Mouse (Mus musculus) kidney, embryonic 16.5 days (tissue): ENCODE results near the gene Vmn1r223. TPM values are rescaled to one million over a fixed set of nuclear protein-coding genes. Genes with fewer than 3 reads are reported as not detected.
"Not testable (repeated sequence)": the region's sequence is repeated elsewhere in the genome, so short reads cannot be mapped to it uniquely, and the experiment has no call there.

Experiments
- ATAC-seq: fragments of 200-750 bp; cut with Nextera tagmentation; 2 replicates; pipeline ENCODE4 v1.8.0; 2017; ENCODE audit warnings: moderate TSS enrichment; ENCODE audit not compliant: low FRiP score, low TSS enrichment
- H3K27ac ChIP-seq: fragments of 300-500 bp; sonication (generic); 2 replicates; pipeline ENCODE4 v1.5.1; 2014; ENCODE audit warnings: low read length
- H3K27me3 ChIP-seq: fragments of 300-500 bp; sonication (generic); 2 replicates; pipeline ENCODE4 v1.6.1; 2014; ENCODE audit warnings: low read length, control low read depth, mixed read lengths; ENCODE audit not compliant: insufficient read depth
- H3K36me3 ChIP-seq: fragments of 300-500 bp; sonication (generic); 2 replicates; pipeline ENCODE4 v1.6.1; 2014; ENCODE audit warnings: low read length, control low read depth, mixed read lengths; ENCODE audit not compliant: insufficient read depth
- H3K4me1 ChIP-seq: fragments of 300-500 bp; sonication (generic); 2 replicates; pipeline ENCODE4 v1.6.1; 2014; ENCODE audit warnings: low read length, control low read depth, mixed read lengths; ENCODE audit not compliant: insufficient read depth
- H3K4me2 ChIP-seq: fragments of 300-500 bp; sonication (generic); replicated peaks from 2 replicates; pipeline ENCODE4 v1.6.1; 2014; ENCODE audit warnings: low read depth, low read length
- H3K4me3 ChIP-seq: fragments of 300-500 bp; sonication (generic); 2 replicates; pipeline ENCODE4 v1.5.1; 2014; ENCODE audit warnings: mild to moderate bottlenecking, low read length
- H3K9ac ChIP-seq: fragments of 300-500 bp; sonication (generic); replicated peaks from 2 replicates; pipeline ENCODE4 v1.6.1; 2014; ENCODE audit warnings: low read length
- H3K9me3 ChIP-seq: fragments of 300-500 bp; sonication (generic); 2 replicates; pipeline ENCODE4 v1.6.1; 2016; ENCODE audit warnings: low read length, control low read depth
- WGBS: fragments of 180-500 bp; shearing (Covaris S2); extraction: QIAGEN DNeasy Blood & Tissue Kit; methylation state at CpG from one replicate; pipeline ENCODE4 v1.1.7; 2014; 5-methylcytosine and 5-hydroxymethylcytosine counted together
- polyA plus RNA-seq: library from polyadenylated mRNA; unstranded; fragments of >200 nt; fragmentation: Nextera tagmentation; extraction: Ambion mirVana; gene quantifications from 2 replicates; pipeline ENCODE4 v1.2.1, GENCODE M21; 2015

Vmn1r223 gene
- not detected in 2 replicates for polyA plus RNA-seq

- not testable (repeated sequence) for H3K4me2 ChIP-seq, H3K4me3 ChIP-seq, H3K27me3 ChIP-seq, H3K9me3 ChIP-seq, H3K36me3 ChIP-seq, ATAC-seq, H3K9ac ChIP-seq, H3K4me1 ChIP-seq, H3K27ac ChIP-seq
- 70% methylated on average over 1 of the region's 1 CpGs for WGBS
These were observed at the start of gene Vmn1r223 for GRCm38 (mm10) chr13:23246834-23247233. Gene Vmn1r223 (plus strand): TSS chr13:23247134.

GRCm38 (mm10) chr13:23203885-23204284 is 43.0 kb upstream of the Vmn1r223 start:
- not testable (repeated sequence) for H3K4me2 ChIP-seq, H3K36me3 ChIP-seq, H3K27ac ChIP-seq, H3K9me3 ChIP-seq, H3K9ac ChIP-seq, H3K4me1 ChIP-seq, H3K27me3 ChIP-seq, ATAC-seq, H3K4me3 ChIP-seq
- 86% methylated on average over 1 of the region's 1 CpGs for WGBS

GRCm38 (mm10) chr13:23213827-23214226 is 33.1 kb upstream of the Vmn1r223 start, which contains the start of gene Vmn1r221:
Gene Vmn1r221 (plus strand): TSS chr13:23214127.
- not testable (repeated sequence) for H3K4me1 ChIP-seq, H3K36me3 ChIP-seq, ATAC-seq, H3K9ac ChIP-seq, H3K27ac ChIP-seq, H3K4me3 ChIP-seq, H3K4me2 ChIP-seq, H3K27me3 ChIP-seq, H3K9me3 ChIP-seq
- WGBS = 71% methylated on average over 2 of the region's 2 CpGs

- H3K27ac ChIP-seq, H3K36me3 ChIP-seq, H3K9me3 ChIP-seq, H3K4me2 ChIP-seq, H3K9ac ChIP-seq, H3K4me3 ChIP-seq, H3K4me1 ChIP-seq, H3K27me3 ChIP-seq, ATAC-seq: not testable (repeated sequence)
These were observed 11.1 kb upstream of the Vmn1r223 start, which contains the start of gene Vmn1r222 for GRCm38 (mm10) chr13:23235847-23236246. Gene Vmn1r222 (minus strand): TSS chr13:23235947.

- H3K4me1 ChIP-seq = no peaks in the 10 kb centered on the region
- no peak overlapping the region for H3K4me2 ChIP-seq
- H3K9me3 ChIP-seq = peaks cover 3% of the 10 kb centered on the region; the same call in 1 of the 2 replicates
- no peaks in the 10 kb centered on the region for H3K27me3 ChIP-seq
- 96% methylated on average over 2 of the region's 2 CpGs for WGBS
- no peak overlapping the region for H3K27ac ChIP-seq
- H3K4me3 ChIP-seq = no peak overlapping the region
- ATAC-seq = no peak
- no peak overlapping the region for H3K9ac ChIP-seq
- H3K36me3 ChIP-seq = no peaks in the 10 kb centered on the region
These were observed 11.7 kb downstream of the Vmn1r223 start for GRCm38 (mm10) chr13:23258546-23259048.

GRCm38 (mm10) chr13:23268606-23269005 is 21.7 kb downstream of the Vmn1r223 start:
- ATAC-seq, H3K9me3 ChIP-seq, H3K27me3 ChIP-seq, H3K4me3 ChIP-seq, H3K9ac ChIP-seq, H3K36me3 ChIP-seq, H3K4me1 ChIP-seq, H3K4me2 ChIP-seq, H3K27ac ChIP-seq: not testable (repeated sequence)
- 85% methylated on average over 2 of the region's 3 CpGs for WGBS

- not testable (repeated sequence) for H3K4me3 ChIP-seq, H3K4me1 ChIP-seq, H3K27ac ChIP-seq, H3K9me3 ChIP-seq, H3K4me2 ChIP-seq, H3K27me3 ChIP-seq, H3K9ac ChIP-seq, H3K36me3 ChIP-seq
- WGBS = 50% methylated on average over 4 of the region's 4 CpGs
- ATAC-seq = peak; percentile 46; the same call in 1 of the 2 replicates
These were observed 22.2 kb downstream of the Vmn1r223 start for GRCm38 (mm10) chr13:23269127-23269526.

- Histone ChIP-seq H3K27ac (no peak overlapping the region), H3K4me1 (0 out of 2 replicates have a peak, but pooled peaks cover 3% of the 10 kb centered on the region), H3K9ac (0 out of 2 replicates have a peak overlapping the region, but pooled peaks have one; percentile 4), H3K36me3 (no peaks in the 10 kb centered on the region), H3K4me3 (peak overlapping the region; percentile 42), H3K27me3 (peaks cover 4% of the 10 kb centered on the region; the same call in 1 of the 2 replicates), H3K4me2 (peak overlapping the region; percentile 59), H3K9me3 (no peaks in the 10 kb centered on the region)
- no peak for ATAC-seq
- 27% methylated on average over 11 of the region's 11 CpGs for WGBS
These were observed 22.7 kb downstream of the Vmn1r223 start for GRCm38 (mm10) chr13:23269681-23270080.

GRCm38 (mm10) chr13:23270321-23271101 is 23.6 kb downstream of the Vmn1r223 start:
- Histone ChIP-seq H3K27me3 (peaks cover 4% of the 10 kb centered on the region; the same call in 1 of the 2 replicates), H3K4me3 (peak overlapping the region; percentile 42), H3K4me1 (0 out of 2 replicates have a peak, but pooled peaks cover 3% of the 10 kb centered on the region), H3K36me3 (no peaks in the 10 kb centered on the region), H3K9ac (peak overlapping the region; percentile 4; the same call in 1 of the 2 replicates), H3K9me3 (no peaks in the 10 kb centered on the region), H3K27ac (no peak overlapping the region), H3K4me2 (peak overlapping the region; percentile 59)
- 4% methylated on average over 34 of the region's 34 CpGs for WGBS
- ATAC-seq = peak; percentile 59; the same call in 1 of the 2 replicates

GRCm38 (mm10) chr13:23279576-23279975 is 32.6 kb downstream of the Vmn1r223 start:
- H3K4me3 ChIP-seq = no peak overlapping the region
- H3K9me3 ChIP-seq = no peaks in the 10 kb centered on the region
- no peak overlapping the region for H3K9ac ChIP-seq
- no peak overlapping the region for H3K4me2 ChIP-seq
- ATAC-seq = no peak
- no peaks in the 10 kb centered on the region for H3K36me3 ChIP-seq
- 89% methylated on average over 4 of the region's 4 CpGs for WGBS
- H3K4me1 ChIP-seq = no peaks in the 10 kb centered on the region
- H3K27ac ChIP-seq = no peak overlapping the region
- no peaks in the 10 kb centered on the region for H3K27me3 ChIP-seq
